Mouse (Mus musculus) liver, adult 2 months (tissue): Measurements from ENCODE around the gene Zfp598.

ENCODE experiments used
- CTCF ChIP-seq: fragments of 200-500 bp; IDR thresholded peaks from 2 replicates; pipeline ENCODE4 v1.5.1; 2011; ENCODE audit warnings: low read depth, low read length, control low read depth
- POLR2A ChIP-seq: fragments of 200-500 bp; IDR thresholded peaks from 2 replicates; pipeline ENCODE4 v1.6.1; 2011; ENCODE audit warnings: low read length, control low read depth; ENCODE audit not compliant: insufficient read depth; ENCODE audit errors: extremely low read depth

DNA sequence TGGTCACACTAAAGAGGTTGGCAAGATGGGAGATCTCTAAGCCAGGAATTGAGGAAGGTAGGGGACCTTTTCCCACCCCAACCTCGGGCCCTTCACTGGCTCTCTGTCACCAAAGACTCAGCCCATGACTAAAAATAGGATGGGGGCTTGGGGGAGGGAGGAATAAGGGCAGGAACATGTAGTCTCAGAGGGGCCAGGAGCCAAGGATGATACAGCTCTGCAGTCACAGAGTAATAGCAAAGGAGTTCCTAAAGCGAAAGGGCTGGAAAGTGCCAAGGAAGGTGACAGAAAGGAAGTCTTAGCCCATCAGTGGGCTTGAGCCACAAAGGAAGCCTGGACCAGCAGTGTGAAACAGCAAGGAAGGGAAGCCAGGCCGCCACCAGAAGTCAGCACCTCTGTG, 17.7 kb upstream of the Zfp598 start:
- no peak for TF ChIP-seq POLR2A
- no peak for TF ChIP-seq CTCF
